Mouse (Mus musculus) stomach, embryonic 16.5 days (tissue): Measurements from ENCODE around the gene Camsap3. TPM values are rescaled to one million over a fixed set of nuclear protein-coding genes. Genes with fewer than 3 reads are reported as not detected.
"Not testable (repeated sequence)": the region's sequence is repeated elsewhere in the genome, so short reads cannot be mapped to it uniquely, and the experiment has no call there.

Experiments used
- ATAC-seq: fragments of 200-750 bp; cut with Nextera tagmentation; 2 replicates; pipeline ENCODE4 v1.8.0; 2017; ENCODE audit warnings: moderate number of reproducible peaks, moderate TSS enrichment; ENCODE audit not compliant: insufficient read depth, low FRiP score
- H3K27ac ChIP-seq: fragments of 300-500 bp; sonication (generic); 2 replicates; pipeline ENCODE4 v1.5.1; 2014; ENCODE audit warnings: low read length
- H3K27me3 ChIP-seq: fragments of 300-500 bp; sonication (generic); 2 replicates; pipeline ENCODE4 v1.6.1; 2014; ENCODE audit warnings: low read length, control low read depth, mixed read lengths; ENCODE audit not compliant: control insufficient read depth, insufficient read depth
- H3K36me3 ChIP-seq: fragments of 300-500 bp; sonication (generic); 2 replicates; pipeline ENCODE4 v1.6.1; 2014; ENCODE audit warnings: low read length; ENCODE audit not compliant: control insufficient read depth, insufficient read depth
- H3K4me1 ChIP-seq: fragments of 300-500 bp; sonication (generic); 2 replicates; pipeline ENCODE4 v1.6.1; 2014; ENCODE audit warnings: low read length, control low read depth, mixed read lengths; ENCODE audit not compliant: control insufficient read depth, insufficient read depth
- H3K4me2 ChIP-seq: fragments of 300-500 bp; sonication (generic); 2 replicates; pipeline ENCODE4 v1.6.1; 2014; ENCODE audit warnings: low read depth, low read length, mixed read lengths
- H3K4me3 ChIP-seq: fragments of 300-500 bp; sonication (generic); replicated peaks from 2 replicates; pipeline ENCODE4 v1.5.1; 2014; ENCODE audit warnings: mild to moderate bottlenecking, low read length
- H3K9ac ChIP-seq: fragments of 300-500 bp; sonication (generic); 2 replicates; pipeline ENCODE4 v1.6.1; 2014; ENCODE audit warnings: low read length
- H3K9me3 ChIP-seq: fragments of 300-500 bp; sonication (generic); replicated peaks from 2 replicates; pipeline ENCODE4 v1.6.1; 2016; ENCODE audit warnings: low read length, control low read depth; ENCODE audit not compliant: control insufficient read depth
- WGBS: fragments of 180-500 bp; shearing (Covaris S2); extraction: QIAGEN DNeasy Blood & Tissue Kit; methylation state at CpG from one replicate; pipeline ENCODE4 v1.1.7; 2014; 5-methylcytosine and 5-hydroxymethylcytosine counted together
- polyA plus RNA-seq: library from polyadenylated mRNA; unstranded; fragments of >200 nt; fragmentation: Nextera tagmentation; extraction: Ambion mirVana; gene quantifications from 2 replicates; pipeline ENCODE4 v1.2.1, GENCODE M21; 2015

The Camsap3 gene
- polyA plus RNA-seq, 1 experiment from 2014 or later, result 11.5 TPM

DNA sequence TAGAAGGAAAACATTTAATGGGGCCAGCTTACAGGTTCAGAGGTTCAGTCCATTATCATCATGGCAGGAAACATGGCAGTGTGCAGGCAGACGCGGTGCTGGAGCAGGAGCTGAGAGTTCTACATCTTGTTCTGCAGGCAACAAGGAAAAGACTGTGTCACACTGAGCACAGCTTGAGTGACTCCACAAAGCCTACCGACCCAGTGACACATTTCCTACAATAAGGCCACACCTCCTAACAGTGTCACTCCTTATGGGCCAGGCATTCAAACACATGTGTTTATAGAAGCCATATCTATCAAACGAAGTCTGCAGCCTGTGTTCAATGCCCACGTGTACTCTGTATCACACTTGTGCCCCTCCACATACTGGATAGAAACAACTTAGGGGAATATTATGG is 17.3 kb upstream of the Camsap3 start:
- Histone ChIP-seq H3K4me2 (no peak overlapping the region), H3K9me3 (no peaks in the 10 kb centered on the region), H3K27me3 (no peaks in the 10 kb centered on the region), H3K27ac (no peak overlapping the region), H3K36me3 (no peaks in the 10 kb centered on the region), H3K4me1 (no peaks in the 10 kb centered on the region), H3K4me3 (no peak overlapping the region), H3K9ac (no peak overlapping the region)
- WGBS, result 70% methylated on average over 5 of the region's 5 CpGs
- ATAC-seq, result no peak

DNA sequence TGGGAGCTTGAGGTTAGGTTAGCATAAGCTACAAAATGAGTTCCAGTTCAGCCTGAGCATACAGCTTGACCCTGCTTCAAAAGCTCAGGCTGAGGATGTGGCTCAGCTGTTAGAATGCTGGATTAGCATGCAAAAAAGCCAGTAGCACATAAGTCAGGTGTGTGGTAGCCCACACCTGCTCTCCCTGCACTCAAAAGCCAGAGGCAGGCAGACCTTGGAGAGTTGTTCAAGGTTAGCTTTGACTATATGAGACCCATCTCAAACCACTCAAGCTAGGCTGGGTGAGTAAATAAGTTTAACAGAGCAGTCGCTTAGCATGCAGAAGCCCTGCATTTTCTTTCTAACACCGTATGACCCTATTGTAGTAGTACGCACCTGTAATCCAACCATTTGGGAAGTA is 12.5 kb upstream of the Camsap3 start:
- Histone ChIP-seq H3K4me3 (no peak overlapping the region), H3K9ac (no peak overlapping the region), H3K4me2 (no peak overlapping the region), H3K27me3 (no peaks in the 10 kb centered on the region), H3K36me3 (no peaks in the 10 kb centered on the region), H3K4me1 (no peaks in the 10 kb centered on the region), H3K27ac (no peak overlapping the region), H3K9me3 (no peaks in the 10 kb centered on the region)
- no peak for ATAC-seq
- 89% methylated on average over 3 of the region's 3 CpGs for WGBS

DNA sequence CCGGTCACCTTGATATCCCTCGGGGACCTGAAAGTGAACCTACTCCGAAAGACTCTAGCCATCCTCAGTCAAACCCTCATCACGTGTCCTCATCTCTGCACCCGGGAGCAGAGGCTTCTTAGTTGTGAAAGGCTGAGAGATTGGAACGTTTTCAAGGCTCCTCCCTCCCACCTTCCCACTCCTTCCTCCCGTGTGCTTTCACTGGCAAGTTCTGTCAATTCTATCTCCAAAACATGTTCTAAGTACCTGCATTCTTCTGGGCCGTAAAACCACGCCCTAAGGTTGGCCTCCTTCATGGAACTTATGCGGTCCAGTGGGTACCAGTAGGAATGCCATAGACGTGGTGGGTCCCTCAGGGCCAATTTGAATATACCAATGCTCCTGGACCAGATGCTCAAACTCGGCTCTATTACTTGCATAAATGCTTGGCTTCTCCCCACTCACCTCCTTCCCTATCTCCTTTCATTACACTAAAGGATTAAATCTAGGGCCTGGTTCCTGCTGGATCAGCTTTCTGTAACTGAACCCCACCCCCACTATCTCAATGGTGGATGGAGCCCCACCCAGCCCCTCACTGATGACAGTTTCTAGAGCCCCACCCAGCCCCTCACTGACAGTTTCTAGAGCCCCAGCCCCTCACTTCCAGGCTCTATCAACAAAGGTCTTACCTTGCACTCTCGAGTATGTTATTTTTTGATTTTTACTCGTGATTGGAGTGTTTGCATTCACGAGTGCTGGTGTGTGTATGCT is 10.7 kb upstream of the Camsap3 start:
- Histone ChIP-seq H3K36me3 (no peaks in the 10 kb centered on the region), H3K4me1 (no peaks in the 10 kb centered on the region), H3K4me2 (no peak overlapping the region), H3K27ac (no peak overlapping the region), H3K9ac (no peak overlapping the region), H3K4me3 (no peak overlapping the region), H3K9me3 (no peaks in the 10 kb centered on the region), H3K27me3 (no peaks in the 10 kb centered on the region)
- ATAC-seq, result no peak
- 69% methylated on average over 15 of the region's 15 CpGs for WGBS

DNA sequence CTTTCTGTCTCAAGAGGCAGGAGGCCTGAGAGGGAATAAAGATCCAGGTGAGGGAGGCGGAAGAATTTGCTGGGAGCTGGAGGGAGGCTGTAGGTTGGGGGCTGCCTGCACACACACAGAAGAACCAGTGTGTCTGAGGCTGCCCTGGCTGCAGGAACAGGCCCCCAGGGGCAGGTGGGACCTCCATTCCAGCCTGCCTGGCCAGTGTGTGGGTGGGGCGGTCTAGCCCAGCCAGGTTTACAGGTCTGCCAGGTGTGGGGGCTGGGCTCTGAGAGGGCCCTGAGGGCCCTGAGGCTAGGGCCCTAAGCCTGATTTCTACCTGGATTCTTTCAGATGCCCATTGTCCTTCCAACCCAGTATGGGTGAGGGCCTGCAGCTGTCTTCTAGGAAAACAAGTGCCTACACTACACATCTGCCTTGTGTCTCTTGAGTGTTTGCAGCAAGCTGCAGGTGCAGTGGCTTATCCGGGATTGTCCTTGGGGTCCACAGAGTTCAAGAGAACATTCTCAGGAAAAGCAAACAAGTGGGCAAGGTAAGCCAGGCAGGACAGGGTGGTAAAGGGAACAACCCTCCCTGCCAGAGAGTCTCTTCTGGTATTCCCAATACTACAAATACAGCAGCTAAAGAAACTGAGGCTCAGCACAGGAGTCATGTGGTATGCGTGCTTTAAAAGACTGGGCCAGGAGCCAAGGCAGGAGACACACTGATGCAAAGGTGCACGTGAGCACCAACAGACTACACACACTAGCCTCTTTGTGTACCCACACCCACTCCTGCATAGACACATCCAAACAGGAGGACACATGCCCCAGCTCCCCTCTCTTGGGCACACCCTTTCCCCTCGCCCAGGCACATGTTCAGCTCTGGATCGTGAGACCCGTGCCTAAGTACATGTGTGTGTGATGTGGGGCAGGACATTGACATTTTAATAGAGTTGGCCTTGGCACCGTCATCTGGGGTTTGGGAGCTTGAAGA is 7.4 kb upstream of the Camsap3 start:
- Histone ChIP-seq H3K4me1 (no peaks in the 10 kb centered on the region), H3K27me3 (no peaks in the 10 kb centered on the region), H3K36me3 (no peaks in the 10 kb centered on the region), H3K4me3 (no peak overlapping the region), H3K9ac (no peak overlapping the region), H3K9me3 (no peaks in the 10 kb centered on the region), H3K4me2 (no peak overlapping the region), H3K27ac (peak overlapping the region; percentile 38)
- ATAC-seq, result peak; percentile 63
- WGBS, result 66% methylated on average over 9 of the region's 9 CpGs

DNA sequence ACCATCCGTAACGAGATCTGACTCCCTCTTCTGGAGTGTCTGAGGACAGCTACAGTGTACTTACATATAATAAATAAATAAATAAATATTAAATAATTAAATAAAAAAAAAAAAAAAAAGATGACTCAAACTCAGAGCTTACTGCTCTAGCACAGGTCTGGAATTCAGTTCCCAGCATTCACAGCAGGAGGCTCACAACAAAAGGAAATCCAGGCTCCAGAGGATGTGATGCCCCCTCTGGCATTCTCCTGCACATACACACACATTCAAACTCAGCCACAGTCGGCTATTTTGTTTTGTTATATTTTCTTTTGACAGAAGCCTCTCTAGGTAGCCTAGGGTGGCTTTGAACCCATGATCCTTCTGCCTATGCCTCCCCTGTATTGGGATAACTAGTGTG is 5.1 kb upstream of the Camsap3 start:
- WGBS, result 81% methylated on average over 1 of the region's 3 CpGs
- not testable (repeated sequence) for H3K36me3 ChIP-seq, H3K4me3 ChIP-seq, H3K9me3 ChIP-seq, H3K27ac ChIP-seq, H3K4me2 ChIP-seq, ATAC-seq, H3K27me3 ChIP-seq, H3K4me1 ChIP-seq, H3K9ac ChIP-seq

DNA sequence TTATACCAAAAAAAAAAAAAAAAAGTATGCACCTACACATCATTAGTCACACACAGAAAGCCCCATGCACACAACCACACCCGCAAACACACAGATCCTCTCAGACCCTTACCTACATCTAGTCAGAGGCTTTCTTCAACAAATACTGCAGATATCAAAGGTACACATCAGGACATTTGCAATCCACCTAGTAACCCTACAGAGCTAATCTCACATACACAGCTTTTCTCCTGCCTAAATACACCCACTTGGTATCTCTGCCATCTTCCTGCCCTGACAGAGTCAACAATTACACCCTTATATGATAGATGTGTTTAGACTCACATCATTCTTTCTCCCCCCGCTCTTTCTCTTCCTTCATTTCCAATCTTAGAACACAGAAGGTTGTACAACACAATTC is 641 bp upstream of the Camsap3 start:
- Histone ChIP-seq H3K4me3 (no peak overlapping the region), H3K4me2 (no peak overlapping the region), H3K27me3 (no peaks in the 10 kb centered on the region), H3K27ac (no peak overlapping the region; the same call in 1 of the 2 replicates), H3K4me1 (0 out of 2 replicates have a peak, but pooled peaks cover 3% of the 10 kb centered on the region), H3K9ac (no peak overlapping the region), H3K36me3 (no peaks in the 10 kb centered on the region), H3K9me3 (no peaks in the 10 kb centered on the region)
- 69% methylated on average over 2 of the region's 2 CpGs for WGBS
- ATAC-seq, result no peak

DNA sequence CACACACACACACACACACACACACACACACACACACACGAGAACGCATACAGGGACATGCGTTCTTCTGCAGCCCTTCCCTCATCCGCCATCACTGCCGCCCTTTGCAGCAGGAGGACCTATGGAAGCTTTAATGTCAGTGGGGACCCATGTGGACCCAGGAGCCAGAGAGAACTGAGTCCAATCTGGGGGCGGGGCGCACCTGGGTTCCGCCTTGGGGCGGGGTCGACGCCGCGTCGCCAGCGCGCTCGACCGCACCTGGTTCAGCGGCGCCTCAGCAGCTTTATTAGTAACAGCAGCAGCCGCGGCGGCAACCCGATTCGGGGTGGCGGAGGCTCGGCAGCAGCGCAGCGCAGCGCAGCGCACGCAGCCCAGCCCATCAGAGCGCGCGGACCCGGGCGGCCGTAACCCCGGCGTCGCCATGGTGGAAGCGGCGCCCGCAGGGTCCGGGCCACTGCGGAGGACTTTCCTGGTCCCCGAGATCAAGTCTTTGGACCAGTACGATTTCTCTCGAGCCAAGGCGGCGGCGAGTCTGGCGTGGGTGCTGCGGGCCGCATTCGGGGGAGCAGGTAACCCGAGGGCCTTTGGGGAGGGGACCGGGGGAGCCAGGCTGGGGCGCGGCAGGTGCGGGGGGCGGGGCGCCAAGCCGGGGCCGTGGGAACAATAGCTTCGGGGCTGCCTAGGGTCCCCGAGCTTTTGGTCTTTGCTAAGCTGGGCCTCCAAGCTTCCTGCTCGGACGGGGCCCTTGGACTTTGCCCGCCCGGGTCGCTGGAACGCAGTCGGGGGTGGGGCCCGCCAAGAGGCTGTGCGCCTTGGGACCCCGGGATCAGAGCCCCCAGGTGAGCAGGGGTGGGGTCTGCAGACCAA is 531 bp downstream of the Camsap3 start:
- H3K4me3 ChIP-seq, result peak overlapping the region; percentile 75
- WGBS, result under 1% methylated on average over 76 of the region's 77 CpGs
- no peaks in the 10 kb centered on the region for H3K9me3 ChIP-seq
- ATAC-seq, result peak; percentile 82
- no peaks in the 10 kb centered on the region for H3K27me3 ChIP-seq
- H3K27ac ChIP-seq, result peak overlapping the region; percentile 91
- peak overlapping the region; percentile 87 for H3K4me2 ChIP-seq
- no peaks in the 10 kb centered on the region for H3K36me3 ChIP-seq
- peak overlapping the region; percentile 74 for H3K9ac ChIP-seq
- H3K4me1 ChIP-seq, result 0 out of 2 replicates have a peak, but pooled peaks cover 3% of the 10 kb centered on the region

DNA sequence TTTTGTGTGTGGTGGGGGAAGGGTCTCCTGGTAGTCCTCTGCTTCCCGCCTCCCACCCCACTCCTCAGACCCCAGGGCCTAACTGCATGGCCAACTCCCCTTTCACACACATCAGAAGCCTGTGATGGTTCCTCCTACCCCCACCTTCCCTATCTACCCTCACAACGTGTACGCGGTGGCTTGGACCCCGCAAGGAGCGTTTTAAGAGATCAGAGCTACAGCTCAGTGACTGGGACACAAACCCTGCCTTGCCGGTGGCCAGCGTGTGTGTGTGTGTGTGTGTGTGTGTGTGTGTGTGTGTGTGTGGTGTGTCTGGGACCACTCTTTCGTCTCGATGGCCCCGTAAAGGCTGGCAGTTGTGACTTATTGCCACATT is 1.2 kb downstream of the Camsap3 start:
- peak overlapping the region; percentile 91 for H3K27ac ChIP-seq
- 0 out of 2 replicates have a peak, but pooled peaks cover 3% of the 10 kb centered on the region for H3K4me1 ChIP-seq
- no peaks in the 10 kb centered on the region for H3K9me3 ChIP-seq
- WGBS, result 5% methylated on average over 11 of the region's 11 CpGs
- H3K36me3 ChIP-seq, result no peaks in the 10 kb centered on the region
- peak overlapping the region; percentile 75 for H3K4me3 ChIP-seq
- peak; percentile 24; the same call in 1 of the 2 replicates for ATAC-seq
- H3K27me3 ChIP-seq, result no peaks in the 10 kb centered on the region
- peak overlapping the region; percentile 87 for H3K4me2 ChIP-seq
- peak overlapping the region; percentile 74 for H3K9ac ChIP-seq
